Mouse (Mus musculus) brain, embryonic 18.5 days (tissue): Measurements from ENCODE around the gene Psen2.

Source experiments
- DNase-seq: peaks from one replicate; pipeline ENCODE4 v3.0.0-alpha.2; 2012; ENCODE audit warnings: low read depth, low spot score

Psen2 gene

GRCm38 (mm10) chr1:180199715-180200050 is 63.6 kb downstream of the Psen2 start:
- no peak for DNase-seq

DNA sequence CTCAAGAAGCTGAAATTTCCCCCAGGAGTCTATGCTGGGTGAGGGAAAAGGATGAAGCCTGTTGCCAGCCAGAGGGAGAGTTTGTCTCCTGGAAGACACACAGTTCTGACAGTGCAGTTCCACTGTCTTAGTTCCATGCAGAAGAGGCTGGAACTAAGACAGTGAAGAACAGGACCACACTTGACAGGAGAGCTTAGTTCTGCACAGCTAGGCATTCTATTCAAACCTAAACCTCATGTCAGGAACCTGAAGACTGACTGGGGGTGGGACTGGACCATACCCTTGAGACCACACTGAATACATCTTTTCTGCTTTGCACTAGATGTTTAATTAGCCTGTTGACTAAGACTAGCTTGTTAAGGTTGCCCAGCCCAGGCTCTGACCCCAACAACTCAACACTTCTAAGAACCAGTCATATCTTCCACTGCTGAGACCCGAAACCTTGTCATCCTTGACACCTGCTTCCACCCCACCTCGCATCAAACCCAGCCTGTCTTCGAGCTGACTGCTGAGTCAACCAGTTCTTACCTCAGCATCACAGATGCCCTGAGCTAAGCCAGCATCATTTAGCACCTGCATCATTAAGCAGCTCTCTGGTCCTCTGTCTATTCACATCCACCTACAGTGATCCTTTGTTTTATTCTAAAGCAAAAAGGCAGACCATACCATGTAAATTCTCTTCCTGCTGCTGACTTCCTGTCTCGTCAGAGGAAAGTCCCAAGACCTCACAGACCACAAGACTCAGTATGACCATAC is 64.1 kb downstream of the Psen2 start, which contains the start of gene Coq8a:
Coq8a (minus strand) TSS at position 644 of the 756 bp plus-strand sequence.
- no peak for DNase-seq

DNA sequence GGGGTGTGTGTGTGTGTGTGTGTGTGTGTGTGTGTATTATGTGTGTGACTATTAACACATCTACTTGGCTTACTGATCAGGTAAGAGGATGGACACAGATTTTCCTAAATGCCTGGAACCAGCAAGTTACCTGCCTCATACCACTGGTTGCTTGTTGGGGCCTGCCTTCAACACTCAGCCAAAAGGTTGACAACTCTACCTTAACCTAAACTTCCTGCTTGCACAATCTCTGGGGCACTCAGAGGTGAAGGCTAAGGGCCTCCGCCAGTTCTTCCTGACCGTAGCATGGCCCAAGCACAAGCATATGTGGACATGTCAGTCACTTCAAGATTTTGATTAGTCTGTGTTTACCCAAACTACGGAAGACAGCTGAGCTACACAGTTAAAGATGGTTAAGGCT is 65.3 kb downstream of the Psen2 start:
- DNase-seq, result no peak

GRCm38 (mm10) chr1:180196508-180196907 is 66.7 kb downstream of the Psen2 start:
- no peak for DNase-seq

DNA sequence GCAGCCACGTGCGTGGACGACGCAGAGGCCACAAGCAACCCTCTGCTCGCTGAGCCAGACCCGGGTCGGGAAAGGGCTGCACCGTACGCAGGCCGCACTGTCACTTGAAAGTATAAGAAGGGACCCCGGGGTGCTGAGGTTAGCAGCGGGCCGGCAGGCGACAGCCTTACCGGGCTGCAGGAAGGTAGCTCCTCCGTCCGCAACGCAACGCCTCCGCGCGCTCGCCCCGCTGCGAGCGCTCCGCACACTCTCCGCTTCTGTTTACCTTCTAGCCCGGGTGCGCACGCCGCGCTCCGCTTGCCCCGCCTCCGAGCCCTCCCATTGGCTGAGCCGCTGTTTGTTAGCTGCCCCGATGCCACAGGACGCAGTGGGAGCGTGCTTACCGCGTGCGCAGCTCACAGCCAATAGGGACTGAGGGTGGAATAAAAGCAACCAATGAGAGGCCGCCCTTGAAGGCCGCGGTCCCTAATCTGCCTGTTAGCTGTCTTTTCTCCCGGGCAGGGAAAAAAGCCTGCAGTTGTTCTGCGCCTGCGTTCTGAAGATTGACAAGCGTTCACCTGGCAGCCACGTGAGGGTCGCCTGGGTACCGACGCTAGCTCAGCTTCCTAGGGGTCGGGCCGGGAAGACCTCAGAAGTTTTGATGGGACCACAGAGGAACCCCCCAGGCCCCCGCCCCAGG is 67.4 kb downstream of the Psen2 start:
- DNase-seq, result peak; percentile 95

- no peak for DNase-seq
Observed at GRCm38 (mm10) chr1:180194781-180195471, 68.3 kb downstream of the Psen2 start.

DNA sequence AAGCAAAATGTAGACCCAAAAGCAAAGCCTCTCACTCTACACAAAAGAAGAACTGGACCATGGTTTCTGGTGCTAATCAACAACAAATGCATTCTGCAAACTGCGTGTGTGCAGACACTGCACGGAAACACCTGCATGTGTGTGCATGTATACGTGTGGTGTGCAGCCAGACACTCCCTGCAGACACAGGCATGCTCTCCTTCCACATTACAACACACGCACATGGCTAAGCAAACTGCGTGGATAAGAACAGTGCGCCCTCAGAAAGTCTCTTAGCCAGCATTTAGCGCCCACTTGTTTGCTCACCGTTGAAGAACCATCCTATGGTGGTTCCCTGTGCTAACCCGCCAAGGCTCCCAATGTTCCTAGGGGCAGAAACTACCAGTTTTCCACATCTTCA is 69.2 kb downstream of the Psen2 start:
- DNase-seq, result no peak

DNA sequence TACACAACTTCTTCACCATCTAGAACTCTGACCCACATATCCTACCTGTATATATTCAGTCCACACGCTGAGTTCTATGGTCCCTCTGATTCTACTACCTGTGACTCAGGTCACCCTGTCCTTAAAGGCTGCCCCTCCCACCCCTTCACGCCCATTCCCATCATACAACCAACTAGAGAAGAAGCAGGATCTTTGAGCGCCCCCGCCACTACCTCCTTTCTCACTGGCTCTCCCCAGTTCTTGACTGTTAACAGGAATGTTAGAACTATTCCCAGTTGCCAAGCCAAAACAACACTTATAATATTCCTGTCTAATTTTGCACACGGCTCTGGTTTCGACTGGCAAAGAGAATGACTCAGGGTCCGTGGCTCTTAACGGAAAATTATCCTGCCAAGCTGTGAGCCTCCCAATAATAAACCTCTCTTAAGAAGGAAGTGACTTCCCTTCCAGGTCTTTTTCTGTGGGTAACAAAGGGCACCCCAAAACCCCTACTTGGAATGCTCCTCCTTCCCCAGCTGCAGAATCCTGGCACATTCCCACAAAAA is 69.8 kb downstream of the Psen2 start:
- DNase-seq, result no peak

DNA sequence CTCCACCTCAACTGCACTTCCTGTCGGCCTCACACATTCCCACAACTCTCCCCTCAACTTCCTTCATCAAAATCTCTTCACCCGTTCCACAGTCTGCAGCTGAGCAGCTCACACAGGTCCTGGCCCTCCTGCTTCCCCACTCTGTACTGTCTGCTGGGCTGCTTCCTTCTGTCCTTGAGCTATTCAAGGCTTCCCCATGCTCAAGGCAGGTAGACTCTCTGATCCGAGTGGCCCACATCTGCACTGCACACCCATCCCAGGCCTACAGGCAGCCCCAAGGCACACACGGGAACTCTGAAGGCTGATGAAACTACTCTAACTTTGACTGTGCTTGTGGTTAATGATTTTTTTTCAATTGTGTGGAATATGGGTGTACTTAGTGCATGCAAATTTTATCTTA is 70.4 kb downstream of the Psen2 start:
- DNase-seq, result no peak

DNA sequence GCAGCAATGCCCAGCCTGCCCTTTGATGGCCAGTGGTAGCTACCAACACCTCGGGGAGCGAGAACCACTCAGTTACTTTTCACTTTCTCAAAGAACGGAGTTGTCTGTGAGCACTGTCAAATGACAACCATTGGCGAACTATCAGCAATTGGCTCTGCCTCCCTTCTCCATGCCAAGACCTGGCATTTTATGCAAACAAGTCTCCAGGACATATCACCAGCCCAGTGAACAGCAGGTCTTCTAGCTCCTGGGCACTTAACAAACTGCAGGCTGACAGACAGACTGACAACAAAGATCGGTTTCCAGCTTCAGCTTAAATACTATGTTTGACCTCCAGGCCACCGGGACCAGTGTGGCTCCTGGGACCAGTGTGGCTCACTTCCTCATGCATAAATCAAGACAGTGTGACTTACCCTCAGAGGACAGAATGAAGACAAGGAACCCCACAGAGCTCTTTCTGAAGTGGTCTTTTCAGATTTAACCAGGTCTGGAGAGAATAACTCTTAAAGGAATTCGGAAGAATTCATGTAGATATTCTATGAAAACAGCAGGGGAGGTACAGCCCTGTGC is 71.5 kb downstream of the Psen2 start:
- no peak for DNase-seq

DNA sequence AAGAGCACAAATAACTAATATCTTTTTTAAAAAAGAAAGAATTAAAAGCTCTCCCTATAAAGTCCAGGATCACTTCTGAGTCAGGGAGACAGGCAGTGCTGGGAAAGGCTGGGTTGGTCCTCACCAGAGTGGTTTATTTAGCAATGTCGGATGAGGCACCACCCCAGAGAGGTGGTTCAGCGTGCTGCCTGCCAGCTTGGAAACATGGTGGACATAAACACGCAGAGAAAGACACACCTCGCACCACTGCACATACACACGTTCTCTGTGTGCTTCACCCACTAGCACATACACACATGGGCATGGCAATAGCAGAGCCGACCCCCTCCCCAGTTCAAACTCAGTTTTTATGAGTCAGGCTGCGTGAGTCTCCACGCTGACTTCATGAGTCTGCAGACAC is 72.1 kb downstream of the Psen2 start:
- no peak for DNase-seq

DNA sequence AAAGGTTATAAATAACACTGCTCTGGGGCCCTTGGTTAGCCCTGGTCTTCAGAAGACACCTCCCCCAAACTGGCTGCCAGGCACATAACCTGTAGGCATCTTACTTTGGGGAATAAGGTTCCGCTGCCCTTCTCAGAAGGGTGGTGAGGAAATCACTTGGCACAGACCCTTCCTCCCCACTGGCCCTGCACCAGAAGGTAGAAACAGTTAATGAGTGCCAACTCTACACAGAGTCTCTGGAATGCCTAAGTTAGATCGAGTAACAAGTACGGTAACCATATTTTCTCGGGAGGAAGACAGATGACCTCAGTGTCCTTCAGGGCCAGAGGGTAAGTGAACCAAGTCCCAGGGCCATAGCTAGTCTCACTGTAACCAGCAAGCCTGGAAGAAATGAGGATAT is 74.3 kb downstream of the Psen2 start:
- no peak for DNase-seq

DNA sequence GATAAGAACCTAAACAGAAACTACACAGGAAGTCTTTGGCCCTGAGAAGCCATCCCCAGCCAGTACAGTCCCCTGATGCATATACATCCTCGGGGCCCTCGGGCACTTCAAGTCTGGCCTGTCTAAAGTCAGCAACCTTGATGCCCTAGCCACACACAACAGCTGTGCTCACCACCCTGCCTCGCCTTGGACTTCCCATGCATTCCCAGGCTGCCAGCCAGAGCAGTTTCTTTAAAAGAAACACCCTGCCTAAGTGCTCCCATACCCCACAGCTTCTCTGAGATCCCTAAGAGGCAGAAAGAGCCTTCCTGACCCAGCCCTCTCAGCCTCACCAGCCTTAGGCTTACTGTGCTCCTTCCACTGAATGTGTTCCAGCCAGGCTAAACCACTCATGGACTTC is 76.9 kb downstream of the Psen2 start:
- no peak for DNase-seq

DNA sequence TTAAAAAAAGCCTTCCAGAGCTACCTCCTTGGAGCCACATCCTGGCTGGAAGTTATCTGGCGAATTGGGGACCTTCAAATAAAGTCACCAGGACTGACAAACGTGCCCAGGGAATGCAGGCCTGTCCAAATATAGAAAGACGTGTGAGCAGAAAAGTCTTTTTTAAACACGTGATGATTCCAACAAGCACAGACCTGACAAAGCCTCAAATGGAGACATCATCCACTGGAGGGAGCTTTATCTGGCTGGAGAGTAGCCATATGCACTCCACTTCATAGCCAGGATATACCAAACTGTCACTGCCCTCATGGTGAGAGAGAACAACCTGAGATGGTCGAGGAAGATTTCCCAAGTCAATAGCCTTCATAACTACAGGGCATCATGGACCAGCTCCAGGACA is 77.4 kb downstream of the Psen2 start:
- no peak for DNase-seq

- DNase-seq, result no peak
Observed at GRCm38 (mm10) chr1:180184768-180185167, 78.5 kb downstream of the Psen2 start.

DNA sequence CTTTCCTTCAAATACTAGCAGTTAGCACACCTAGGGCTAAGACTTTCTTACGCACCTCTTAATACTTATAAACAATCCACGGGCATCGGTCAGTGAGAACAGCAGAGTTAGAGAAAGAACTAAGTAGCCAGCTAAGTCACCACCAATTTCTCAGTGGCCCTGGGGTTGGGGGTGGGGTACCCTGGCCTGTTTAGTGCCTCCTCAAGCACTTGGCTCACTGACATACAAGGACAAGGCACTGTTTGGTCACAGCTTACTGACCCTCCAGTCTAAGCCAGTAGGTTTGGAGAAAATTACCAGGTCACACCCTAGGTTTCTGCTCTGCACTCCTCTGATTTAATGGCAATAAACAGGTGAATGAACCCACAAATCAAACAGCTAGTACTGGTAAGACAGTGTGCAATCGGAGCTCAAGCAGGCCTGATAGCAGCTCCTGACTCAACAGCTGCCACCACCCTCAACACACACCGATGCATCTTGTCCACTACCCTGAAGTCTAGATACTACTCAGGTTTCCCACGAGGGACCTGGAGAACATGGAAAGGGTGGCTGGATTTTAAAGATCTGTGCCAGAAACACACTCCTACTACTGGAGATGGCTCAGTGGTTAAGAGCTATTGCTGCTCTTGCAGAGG is 79.6 kb downstream of the Psen2 start:
- DNase-seq, result no peak

GRCm38 (mm10) chr1:180182731-180183130 is 80.5 kb downstream of the Psen2 start:
- no peak for DNase-seq

DNA sequence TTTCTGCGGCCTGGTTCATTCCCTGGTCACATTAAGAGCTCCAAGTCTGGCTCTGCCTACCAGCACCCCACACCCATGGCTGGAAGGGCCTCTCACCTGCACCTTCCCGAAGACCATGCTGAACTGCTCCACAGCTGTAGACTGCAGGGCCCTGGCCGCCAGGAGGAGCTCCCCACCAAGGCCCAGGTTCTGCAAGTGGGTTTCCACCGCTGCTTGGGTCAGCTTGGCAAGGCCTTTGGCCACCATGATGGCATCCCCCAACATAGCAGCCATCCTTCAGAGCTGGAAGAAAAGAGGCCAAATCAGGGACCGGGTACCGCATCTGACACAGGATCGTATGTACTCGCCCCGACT is 81.3 kb downstream of the Psen2 start:
- no peak for DNase-seq

GRCm38 (mm10) chr1:180181304-180181965 is 81.8 kb downstream of the Psen2 start:
- DNase-seq, result no peak

GRCm38 (mm10) chr1:180179840-180180239 is 83.4 kb downstream of the Psen2 start:
- no peak for DNase-seq

- no peak for DNase-seq
Observed at GRCm38 (mm10) chr1:180179100-180179499, 84.1 kb downstream of the Psen2 start.
